Mouse (Mus musculus): ENCODE measurements around the gene Gm16223.

Gm16223 gene

DNA sequence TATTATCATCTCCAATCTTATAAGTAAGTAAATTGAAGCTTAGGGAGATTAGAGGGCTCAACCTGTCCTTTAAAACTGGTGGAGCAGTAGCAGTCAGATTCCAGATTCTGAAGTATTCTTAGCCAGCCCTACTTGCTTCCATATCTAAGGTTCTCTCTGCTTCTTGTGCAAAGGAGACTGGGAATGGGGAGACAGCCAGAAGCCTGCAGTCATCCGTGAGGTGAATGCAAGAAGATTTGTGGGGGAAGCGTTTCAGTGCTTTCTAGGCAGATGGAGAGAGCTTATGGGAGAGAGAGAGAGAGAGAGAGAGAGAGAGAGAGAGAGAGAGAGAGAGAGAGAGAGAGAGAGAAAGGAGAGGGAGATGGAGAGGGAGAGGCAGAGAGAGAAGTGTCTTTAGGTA is 160.9 kb downstream of the Gm16223 start:
- no peak for DNase-seq

DNA sequence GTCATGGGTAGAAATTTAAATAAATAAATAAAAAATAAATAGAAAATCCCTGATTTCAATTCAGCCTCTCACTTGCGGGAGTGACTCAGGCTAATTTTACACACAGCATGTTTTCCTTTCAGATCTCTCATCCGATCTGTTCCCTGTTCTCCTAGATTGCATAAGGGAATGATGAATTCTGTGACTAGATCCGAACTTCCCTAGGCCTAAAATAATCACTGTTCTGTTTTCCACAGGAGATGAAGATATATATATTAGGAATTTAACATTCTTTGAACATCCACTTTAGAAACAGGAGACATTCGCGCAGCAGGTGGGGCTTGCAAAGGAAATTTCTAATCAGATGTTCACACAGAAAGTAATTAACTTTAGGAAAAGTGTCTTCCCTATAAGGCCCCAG is 171.5 kb downstream of the Gm16223 start:
- no peak for DNase-seq

DNA sequence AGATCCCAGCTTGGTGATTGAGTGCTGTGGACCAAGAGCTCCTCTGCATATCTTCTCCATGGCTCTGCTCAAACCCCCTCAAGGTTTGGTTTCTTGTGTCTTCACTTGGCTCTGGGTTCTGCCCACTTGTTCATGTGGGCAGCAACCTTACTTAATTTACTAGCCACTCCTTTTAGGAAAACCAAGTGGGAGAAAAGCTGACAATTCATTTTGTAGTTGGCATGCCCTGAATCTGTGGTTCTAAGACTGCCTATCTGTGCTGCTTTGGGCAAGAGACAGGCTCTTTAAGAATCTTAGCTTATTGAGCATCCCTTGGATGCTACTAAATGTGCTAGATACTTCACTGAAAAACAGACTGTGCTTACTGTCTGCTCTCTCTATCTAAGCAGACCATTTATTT is 172.0 kb downstream of the Gm16223 start:
- no peak for DNase-seq

DNA sequence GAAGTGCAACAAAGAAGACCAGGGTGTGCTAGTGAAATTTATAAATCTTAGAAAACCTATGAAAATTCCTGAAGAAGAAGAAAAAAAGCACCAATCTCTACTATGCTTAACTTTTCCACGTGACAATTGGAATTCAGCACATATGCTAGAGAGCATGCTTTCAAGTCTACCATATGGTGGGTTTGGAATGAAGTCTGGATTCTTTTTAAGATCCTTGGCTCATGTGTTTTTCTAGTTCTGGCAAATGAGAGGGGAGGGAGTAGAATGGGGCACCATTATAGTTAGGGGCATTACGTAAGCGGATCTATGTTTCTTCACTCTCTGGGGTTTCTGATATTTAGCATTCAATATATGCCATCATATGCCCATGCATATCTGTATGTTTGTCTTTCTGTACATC is 182.6 kb downstream of the Gm16223 start:
- DNase-seq, result no peak

Measured in liver (tissue).